Mouse (Mus musculus) cerebellum, postnatal 10 days (tissue): ENCODE data around the gene Trim9.

Experiments used
- DNase-seq, 2 experiments: peaks; one replicate each; pipeline ENCODE4 v3.0.0; 2021; ENCODE audit warnings: mixed read lengths in 2 of 2

Trim9 gene

DNA sequence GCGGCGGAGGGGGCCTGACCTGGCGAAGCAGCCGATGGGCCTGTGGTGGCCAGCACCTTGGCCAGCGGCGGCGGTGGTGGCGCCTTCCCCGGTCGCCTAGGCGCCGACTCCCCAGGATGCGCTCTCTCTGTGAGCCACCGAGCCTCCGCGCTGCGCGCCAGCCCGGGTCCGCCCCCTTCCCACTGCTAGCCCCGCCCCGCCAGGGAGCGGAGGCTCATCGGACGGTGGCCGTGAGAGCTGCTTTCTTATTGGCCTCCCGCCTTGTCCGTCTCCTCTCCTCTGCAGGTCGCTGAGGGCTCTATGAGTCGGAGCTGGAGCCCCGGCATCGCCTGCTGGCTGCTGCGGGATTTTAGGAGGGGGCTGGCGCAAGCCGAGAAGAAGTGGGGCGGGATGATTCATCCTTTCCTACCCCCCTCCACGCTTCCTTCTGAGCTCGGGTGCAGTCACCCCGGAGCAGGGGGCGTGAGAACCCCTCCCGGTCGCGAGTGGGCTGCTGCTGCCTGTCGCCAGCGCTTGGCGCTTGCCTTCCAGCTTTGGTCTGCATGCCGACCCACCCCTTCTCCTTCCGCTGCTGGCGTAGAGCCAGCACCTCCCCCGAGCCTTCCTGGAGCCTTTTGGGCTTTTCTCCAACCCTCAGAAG lies at the start of gene Trim9:
Gene Trim9 (minus strand): TSS at position 413 of the 640 bp plus-strand sequence.
- peak; percentile 98 to 99 for DNase-seq

DNA sequence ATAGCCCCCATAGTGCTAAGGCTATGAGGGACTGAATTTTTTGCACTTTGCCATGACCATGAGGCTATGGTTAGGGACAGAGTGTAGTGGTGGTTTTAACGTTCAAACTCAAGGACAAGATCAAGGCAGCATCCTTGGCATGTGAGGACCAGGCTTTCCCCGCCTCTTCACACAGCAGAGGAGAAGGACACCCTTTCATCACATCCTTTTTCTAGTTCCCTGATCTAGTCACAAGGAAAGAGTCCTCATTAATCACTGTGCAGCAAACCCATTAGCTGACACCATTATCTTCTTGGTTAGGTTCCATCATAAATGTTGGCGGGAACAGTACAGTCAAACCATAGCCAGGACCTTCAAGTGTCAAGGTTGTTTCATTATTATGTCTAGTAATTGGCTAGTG lies 47.6 kb upstream of the Trim9 start:
- DNase-seq: no peak

DNA sequence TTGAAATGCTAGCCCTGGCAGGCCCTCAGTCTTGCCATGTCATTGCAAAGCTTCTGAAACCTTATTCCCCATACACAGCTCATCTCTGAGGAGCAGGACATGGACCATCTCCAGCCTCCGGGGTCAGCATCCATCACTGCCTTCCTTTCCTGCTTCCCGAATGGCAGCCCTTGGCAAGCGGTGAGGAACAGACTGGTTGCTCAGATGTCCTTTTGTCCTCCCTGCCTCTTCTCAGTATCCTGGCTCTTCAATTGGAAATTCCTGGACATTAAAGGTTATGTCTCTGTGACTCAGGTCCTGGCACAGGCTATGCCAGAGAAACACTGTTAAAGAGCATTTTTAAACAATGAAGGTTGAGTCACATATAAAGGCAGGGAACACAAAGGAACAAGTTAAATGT lies 43.8 kb upstream of the Trim9 start:
- DNase-seq: peak; percentile 70 to 75

DNA sequence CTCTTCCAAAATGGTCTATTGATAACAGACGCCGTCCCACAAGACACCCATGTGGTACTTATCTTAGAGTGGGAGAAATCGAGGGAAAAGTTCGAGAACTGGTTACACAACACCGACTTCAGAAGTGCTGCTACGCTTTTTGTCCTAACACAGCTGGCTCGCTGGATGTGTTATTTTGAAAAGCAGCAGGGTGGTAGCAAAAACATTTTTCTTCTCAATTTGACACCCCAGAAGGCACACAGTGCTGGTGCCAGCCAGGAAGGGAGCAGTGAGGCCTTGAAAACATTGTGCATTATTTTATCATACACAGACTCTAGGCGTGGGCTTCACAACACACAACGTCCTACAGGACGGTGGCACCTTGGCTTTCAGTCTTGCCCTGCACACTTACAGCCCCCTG lies 27.6 kb upstream of the Trim9 start:
- no peak for DNase-seq

DNA sequence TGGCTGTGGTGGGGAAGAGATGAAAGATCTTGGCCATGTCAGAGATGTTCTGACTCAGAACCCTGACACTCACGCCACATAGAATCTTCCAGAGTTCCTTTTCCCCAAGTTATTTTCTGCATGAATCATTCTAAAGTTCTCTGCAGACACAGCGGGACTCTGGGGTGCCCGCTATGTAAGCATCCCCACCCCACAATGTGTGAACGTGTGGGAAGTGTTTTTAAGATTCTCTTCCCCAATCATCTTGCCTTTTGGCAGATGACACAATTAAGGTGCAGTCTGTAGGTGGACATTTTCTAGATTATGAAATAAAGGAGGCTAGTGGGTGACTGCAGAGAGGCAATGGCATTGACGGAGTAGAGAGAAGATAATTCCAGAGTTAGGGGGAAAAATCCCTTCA lies 25.5 kb upstream of the Trim9 start:
- DNase-seq: no peak

DNA sequence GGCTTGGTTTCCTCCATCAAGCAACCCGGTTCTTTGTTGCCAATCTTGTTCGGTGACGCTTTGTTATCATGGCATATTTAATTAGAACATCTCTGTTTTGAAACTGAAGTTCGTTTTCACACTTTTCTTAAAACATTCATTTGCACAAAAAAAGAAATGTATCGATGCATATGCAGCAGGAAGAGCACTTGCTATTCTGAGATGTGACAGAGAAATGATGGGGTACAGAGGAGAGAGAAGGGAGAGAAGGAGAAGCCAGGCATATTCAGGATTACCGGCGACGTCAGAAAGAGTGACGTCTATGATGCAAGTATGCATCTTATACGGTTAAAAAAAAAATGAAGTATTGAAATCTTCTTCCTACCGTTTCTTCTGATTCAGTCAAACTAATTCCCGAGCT lies 21.9 kb upstream of the Trim9 start:
- no peak for DNase-seq

DNA sequence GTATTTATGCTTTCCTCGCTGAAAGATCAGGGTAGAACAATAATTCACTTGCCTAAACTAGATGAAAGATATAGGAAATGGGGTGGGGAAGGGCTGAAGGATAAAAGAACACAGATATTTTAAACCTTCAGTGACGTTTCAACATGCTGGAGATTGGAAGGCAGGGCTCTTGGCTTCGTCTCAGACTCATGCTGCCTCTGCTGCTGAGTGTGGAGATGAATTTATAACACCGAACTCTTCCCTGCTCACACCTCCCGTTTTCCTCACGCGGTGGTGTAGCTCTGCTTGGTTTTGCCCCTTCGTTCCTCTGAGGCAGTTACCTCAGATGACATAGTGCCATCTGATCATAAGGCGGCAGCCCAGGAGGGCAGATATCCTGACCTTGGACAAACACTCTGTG lies 21.4 kb upstream of the Trim9 start:
- DNase-seq: peak; percentile 45 to 51

DNA sequence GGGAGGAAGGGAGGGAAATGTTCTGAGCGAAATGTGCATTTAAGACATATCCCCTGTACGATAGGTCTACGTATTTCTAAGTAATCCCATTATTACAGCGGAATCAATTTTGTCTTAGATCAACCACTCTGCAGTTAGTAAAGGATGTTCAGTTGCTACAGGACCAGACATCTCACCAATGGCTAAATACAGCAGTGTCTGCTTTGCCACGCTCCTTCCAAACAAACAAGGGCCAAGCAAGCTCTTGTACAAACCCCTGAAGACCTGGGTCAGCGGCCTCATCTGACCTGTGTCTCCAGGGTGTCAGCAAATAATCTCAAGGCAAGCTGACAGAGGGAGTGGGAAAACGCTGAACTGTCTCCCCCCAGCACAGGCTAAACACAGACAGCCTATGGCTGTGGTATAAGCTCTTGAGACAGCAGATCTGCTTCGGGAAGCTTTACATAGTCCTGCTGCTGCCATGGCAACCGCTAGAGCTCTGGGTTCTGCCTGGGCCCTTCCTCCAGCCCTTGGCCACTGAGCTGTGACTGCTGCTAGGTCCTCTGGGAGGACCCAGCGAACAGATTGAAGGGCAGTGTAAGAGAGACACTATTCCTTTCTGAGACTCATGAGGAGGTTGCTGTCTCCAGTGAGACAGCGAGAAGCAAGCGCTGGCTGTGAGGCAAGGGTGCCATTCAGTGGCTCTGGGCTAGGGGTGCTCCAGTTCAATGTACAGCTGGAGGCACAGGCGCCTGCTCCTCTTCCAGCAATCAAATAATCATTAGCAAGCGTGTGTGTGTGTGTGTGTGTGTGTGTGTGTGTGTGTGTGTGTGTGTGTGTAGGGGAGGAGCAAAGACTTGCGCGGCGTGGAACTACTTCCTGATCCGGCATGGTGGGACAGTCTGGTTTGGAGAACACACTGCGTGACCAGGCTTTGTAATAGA lies 20.2 kb upstream of the Trim9 start:
- peak; percentile 77 to 83 for DNase-seq

DNA sequence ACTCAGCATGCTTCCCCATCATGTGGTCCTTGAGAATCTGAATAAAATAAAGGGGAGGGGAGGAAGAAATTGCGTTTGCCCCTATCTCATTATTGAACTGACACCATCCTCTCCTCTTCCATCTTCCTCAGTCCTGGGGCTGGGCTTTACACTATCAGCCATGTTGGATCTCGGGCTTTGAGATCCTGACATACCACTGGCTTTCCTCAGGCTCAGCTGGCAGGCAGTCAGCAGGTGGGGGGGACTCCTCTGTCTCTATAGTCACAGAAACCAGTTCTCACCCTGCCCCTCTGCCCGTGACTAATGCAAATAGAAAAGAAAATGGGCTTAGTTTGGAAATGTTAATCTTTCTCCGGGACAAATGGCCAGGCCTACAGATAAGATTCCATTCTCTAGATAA lies 15.6 kb upstream of the Trim9 start:
- no peak for DNase-seq

DNA sequence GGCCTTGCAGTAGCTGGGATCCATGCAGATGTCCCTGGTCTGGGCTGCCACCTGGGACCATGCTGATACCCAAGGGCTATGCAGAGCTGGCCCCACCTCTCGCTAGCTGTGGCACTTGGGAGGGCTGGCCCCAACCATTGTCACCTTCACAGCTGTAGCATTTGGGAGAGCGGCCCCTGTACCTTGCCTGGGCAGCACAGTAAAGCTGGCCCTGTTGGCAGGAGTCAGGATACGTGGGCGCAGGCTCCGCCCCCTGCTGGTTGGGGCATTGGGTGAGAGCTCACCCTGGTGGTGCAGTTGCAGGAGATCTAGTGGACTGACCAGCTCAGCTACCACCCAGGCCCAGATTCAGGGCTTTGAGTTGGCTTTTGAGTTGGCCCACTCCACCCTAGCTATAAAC lies 12.9 kb upstream of the Trim9 start:
- DNase-seq: peak in 1 of 2 experiments; percentile 26

DNA sequence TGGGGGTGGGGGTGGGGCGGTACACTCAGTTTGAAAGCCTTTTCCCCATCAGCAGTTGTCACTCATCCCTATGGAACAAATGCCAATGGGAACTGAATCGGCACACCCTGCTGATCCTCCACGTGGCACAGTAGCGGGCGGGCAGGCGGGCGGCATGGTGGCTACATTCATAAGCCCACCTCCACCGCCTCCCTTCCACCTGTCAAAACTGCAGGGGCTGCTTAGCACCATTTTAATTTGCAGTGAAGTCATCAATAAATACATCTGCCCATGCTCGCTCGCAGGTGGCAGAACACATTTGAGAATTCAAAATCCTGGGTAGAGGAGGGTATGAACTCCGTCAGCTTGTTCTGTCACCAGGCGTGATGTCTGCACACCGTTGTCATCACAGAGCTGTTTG lies 12.0 kb upstream of the Trim9 start:
- peak in 1 of 2 experiments; percentile 20 for DNase-seq

DNA sequence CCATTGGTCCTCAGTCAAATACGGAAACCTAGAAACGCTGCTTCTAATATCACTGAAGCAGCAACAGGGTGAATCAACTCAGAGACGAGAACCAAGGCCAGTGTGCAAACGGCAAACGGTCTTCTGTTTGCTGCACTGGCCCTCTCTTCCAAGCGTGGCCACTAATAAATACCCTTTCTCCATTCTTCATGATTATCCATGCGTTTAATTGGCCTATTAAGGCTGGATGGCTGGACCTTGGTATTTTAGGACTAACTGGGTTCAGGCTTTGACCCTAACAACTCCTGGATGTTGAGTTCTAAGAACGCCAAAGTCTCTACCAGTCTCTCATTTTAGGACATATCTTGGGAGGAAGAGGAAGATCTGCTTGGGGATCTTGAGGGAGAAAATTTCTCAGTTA lies 7.5 kb upstream of the Trim9 start:
- no peak for DNase-seq

DNA sequence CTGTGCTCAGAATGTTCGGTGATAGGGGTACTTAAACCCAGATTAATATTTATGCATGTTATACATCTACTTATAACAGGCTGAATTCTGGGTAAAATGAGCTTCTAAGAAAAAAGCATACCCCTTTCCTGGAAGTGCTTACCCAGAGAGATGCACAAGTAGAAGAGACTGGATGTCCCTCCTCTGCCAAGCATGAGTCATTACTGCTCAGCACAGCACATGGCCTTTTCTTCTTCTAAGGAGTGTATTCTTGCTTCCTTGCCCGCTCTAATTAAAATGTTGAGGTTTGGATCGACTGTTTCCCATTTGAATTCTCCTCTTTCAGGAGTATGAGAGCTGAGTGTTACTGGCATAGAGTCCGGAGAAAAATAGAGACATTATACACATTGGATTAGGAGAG lies 3.1 kb upstream of the Trim9 start:
- DNase-seq: no peak

DNA sequence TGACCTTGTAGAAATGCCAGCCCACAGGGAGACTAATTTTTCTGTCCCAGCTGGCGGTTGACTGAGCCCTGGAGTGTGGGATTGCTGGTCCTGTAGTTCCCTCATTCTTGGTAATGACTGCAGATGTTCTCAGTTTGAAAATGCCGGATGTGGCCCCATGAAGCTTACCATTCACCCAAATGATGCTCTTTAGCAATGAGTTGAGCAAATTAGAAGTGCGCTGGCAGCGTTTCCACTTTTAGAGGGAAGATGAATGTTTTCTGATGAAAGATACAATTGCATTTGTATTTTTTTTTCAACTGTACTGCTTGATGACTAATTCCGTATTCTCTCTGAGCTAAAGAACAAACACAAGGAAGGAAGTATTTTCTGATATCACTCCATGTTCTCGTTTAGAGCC lies 2.4 kb upstream of the Trim9 start:
- no peak for DNase-seq

DNA sequence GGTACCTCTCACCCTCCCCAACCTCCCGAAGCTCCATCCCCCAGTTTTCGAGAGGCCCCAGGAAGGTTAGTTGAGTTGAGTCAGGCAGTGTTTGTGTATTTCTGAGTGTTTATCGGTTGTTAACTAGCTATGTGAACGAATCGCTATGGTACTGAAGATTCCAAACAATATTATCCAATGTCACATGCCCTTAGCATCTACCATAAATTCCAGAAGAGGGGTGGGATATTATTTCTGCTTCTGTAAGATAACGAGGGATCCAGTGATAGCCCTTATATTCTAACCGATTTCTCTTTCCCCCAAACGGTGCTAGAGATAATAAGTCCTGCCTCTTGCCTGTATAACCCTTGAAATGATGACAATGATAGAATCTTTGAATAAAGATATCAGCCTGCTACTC lies 612 bp upstream of the Trim9 start:
- DNase-seq: no peak

DNA sequence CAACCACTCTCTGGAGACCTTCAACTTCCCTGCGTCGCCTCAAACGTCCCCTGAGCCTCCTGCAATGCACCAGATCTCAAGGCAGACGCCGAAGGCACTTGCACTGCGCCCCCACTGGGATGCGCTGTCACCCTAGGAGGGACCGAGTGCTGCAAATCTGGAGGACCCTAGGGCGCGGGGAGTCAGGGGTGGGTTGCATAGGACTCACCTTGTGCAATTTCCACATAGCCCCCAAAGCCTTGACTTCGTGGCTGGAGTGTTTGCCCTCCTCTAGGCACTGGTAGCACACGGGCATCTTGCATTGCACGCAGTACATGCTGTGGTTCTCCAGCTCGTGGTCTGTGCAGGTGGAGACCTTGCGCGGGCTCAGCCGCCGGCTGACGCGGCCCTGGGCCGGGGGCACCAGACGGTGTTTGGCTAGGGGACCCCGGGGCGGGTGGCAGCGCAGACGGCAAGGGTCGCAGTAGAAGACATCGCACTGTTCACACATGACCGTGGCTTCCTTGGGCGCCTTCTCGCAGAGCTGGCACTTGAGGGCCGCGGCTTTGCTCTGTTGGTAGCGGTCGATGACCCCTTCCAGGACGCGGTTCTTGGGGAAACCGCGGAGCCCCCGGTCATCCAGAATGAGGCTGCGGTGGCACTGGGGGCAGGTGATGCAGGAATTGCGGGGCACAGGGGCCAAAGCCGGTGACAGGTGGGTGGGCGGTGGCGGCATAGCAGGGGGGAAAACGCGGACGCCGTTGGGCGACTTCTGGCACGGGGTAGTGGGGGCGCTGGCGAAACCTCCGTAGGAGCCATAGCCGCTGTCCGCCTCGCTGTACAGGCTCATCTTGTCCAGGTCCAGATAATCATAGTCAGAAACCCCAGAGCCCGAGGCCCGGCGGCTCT lies 1.0 kb downstream of the Trim9 start:
- DNase-seq: peak; percentile 84 to 87

DNA sequence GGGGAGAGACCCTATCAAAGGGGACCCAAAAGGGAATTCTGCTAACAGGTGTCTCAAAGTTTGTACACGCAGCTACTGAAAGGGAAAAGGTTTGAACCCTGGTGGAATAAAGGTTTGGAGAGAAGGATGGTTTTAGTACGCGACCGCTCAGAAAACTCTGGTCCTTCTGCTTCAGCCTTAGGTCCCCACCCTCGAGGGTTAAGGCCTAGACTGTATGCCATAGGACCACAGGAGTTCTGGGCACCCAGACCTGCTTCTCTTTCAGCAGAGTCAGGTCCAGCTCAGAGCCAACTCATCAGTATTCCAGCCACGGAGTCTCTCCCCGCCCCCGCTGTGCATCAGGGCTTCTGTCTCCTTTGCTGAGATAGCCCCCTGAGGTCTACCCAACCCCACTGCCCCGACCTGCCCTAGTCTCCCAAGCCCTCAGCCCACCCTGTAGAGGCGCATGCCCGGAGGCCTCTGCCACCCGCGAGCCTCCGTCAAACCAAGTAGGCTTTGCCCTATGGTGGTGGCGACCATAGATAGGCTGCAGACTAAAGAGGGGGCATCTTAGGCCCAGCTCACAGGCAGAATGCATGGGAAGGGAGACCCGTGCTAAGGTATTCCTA lies 1.8 kb downstream of the Trim9 start:
- peak; percentile 72 to 75 for DNase-seq

DNA sequence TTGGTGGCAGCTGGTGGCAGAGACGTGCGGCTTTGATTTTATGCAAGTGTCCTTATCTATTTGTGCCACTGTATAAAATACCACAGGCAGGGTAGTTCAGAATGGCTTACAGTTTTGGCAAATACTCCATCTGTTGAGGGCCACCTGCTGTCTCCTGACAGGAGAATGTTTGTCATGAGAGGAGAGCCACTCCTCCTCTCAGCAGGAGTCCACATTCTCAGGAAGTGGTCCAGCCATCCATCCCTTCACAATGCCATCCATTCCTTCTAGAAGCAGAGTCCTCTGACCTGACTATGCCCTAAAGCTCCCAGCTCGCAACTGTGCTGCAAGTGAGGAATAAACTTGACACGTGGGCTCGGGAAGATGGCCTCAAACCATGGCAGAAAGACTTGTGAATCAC lies 12.2 kb downstream of the Trim9 start:
- peak; percentile 56 to 66 for DNase-seq

DNA sequence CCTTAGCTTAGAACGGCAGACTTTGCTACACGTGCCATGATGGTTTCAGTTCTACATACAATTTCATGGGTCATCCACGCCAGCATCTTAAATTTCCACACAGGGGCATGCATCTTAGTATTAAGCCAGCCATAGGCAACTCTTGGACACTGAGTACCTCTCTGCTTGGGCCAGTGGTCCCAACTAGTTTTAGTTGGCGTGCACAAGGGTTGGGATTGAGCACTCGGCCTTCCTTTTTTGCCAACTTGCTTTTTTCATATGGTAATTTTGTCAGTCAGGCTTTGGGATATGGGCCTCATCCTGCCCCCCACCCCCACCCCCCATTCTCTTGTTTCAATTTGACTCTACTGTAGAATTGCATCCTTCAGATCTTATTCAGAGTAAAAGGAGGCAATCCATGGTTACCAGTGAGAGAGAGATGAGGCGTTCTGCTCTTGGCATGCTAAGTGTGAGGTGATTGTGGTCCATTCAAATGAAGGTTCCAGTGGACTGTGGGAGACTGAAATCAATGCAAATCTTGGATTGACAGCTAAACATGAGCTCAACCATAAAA lies 14.1 kb downstream of the Trim9 start:
- no peak for DNase-seq

DNA sequence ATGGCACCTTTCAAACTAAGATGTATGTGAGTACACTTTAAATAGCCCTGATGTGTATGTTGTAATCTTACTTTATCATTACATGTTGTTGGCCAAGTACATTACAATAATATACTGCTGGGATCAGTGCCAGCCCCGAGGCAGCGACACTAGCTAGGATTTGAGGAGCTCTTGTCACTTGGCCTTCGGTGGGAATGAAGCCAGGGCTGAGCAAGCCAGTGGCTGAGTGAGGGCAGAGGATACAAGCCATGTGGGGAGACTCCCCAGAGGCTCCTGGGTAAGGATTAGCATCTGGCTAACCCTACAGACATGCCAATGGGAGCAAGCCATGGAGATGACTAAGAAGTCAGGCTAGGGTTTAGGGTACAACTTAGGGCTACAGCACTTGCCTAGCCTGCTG lies 18.4 kb downstream of the Trim9 start:
- peak in 1 of 2 experiments; percentile 41 for DNase-seq

DNA sequence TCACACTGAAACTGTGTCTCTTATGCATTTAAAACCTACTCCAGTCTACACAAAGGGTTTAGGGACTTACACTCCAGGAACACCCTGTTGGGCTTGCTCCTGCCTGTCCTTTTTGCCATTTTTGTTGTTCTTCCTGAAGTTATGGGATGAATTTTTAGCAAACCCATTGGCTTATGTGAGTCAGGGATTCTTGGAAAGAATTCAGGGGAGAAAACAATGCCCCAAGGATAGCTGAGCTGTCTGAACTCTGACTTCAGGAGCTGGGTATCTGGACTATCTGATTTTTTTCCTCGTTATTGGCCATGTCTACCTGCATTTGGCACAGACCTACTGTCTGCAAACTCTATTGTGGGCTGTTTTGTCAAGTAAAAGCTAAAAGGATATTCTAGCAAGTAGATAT lies 20.5 kb downstream of the Trim9 start:
- DNase-seq: no peak

DNA sequence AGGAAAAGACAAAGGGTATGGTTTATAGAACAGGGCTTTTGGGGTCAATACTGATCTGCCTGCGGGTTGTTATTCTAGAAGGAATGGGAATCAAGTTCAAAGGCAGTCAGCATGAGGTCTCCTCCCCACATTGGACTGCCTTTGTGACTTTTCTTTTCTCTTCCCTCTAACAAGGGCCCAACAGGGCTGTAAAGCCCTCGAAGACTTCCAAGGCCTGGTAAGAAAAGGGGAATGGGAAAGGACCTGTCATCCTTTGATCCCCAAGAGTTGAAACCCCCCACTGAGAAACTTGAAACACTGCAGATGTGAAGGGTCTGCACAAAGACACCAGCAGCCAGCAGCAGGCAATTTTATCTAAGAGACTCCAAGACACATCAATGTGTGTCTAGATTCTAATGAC lies 21.0 kb downstream of the Trim9 start:
- no peak for DNase-seq

DNA sequence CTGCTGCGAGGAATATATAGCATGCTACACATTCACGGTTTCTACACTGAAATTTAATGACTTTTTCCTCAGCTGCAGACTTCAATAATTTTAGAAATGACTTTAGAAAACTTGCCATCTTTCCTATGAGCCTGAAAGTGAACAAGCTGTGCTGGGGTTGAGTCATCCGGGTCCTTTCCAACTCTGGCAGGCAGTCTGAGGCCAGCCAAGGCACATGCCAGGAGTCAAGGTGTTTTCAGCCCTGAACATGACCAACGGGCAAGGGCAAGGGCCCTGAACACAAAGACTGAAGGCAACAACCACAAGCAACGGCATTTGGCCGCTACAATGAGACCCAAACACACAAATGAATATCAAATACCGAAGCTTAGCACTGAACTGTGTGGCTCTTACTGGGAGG lies 21.6 kb downstream of the Trim9 start:
- DNase-seq: peak; percentile 31 to 49
